Mouse (Mus musculus) heart, adult 2 months (tissue): ENCODE data around the gene Wbp11. TPM values are rescaled to one million over a fixed set of nuclear protein-coding genes. Genes with fewer than 3 reads are reported as not detected.

Experiments
- DNase-seq, 2 experiments: peaks; one replicate each; pipeline ENCODE4 v3.0.0; 2021
- H3K27ac ChIP-seq: fragments of 200-600 bp; 2 replicates; pipeline ENCODE4 v1.8.1; 2022
- H3K27me3 ChIP-seq: fragments of 200-500 bp; 2 replicates; pipeline ENCODE4 v1.6.1; 2012; ENCODE audit warnings: mild to moderate bottlenecking, low read length, inconsistent platforms, mixed read lengths; ENCODE audit not compliant: control insufficient read depth, insufficient read depth
- H3K36me3 ChIP-seq: fragments of 200-500 bp; 2 replicates; pipeline ENCODE4 v1.6.1; 2012; ENCODE audit warnings: low read length, inconsistent platforms; ENCODE audit not compliant: control insufficient read depth, insufficient read depth
- H3K4me1 ChIP-seq: fragments of 200-500 bp; 2 replicates; pipeline ENCODE4 v1.6.1; 2011; ENCODE audit warnings: low read length; ENCODE audit not compliant: control insufficient read depth, insufficient read depth
- H3K4me3 ChIP-seq: fragments of 200-600 bp; 2 replicates; pipeline ENCODE4 v1.8.1; 2022
- H3K79me2 ChIP-seq: fragments of 200-500 bp; replicated peaks from 2 replicates; pipeline ENCODE4 v1.6.1; 2012; ENCODE audit warnings: mild to moderate bottlenecking, inconsistent platforms, low read length, moderate library complexity, mixed read lengths; ENCODE audit not compliant: control insufficient read depth, insufficient read depth
- H3K9ac ChIP-seq: fragments of 200-500 bp; 2 replicates; pipeline ENCODE4 v1.6.1; 2012; ENCODE audit warnings: low read depth, mild to moderate bottlenecking, control low read depth, inconsistent platforms, low read length, mixed read lengths
- CTCF ChIP-seq: fragments of 200-600 bp; IDR thresholded peaks from 2 replicates; pipeline ENCODE4 v1.8.1; 2022; ENCODE audit warnings: antibody characterized with exemption, mild to moderate bottlenecking, moderate library complexity
- EP300 ChIP-seq: fragments of 200-500 bp; IDR thresholded peaks from 2 replicates; pipeline ENCODE4 v1.6.1; 2011; ENCODE audit warnings: low read depth, low read length, control low read depth; ENCODE audit not compliant: insufficient read depth
- POLR2A ChIP-seq: fragments of 200-500 bp; IDR thresholded peaks from 2 replicates; pipeline ENCODE4 v1.6.1; 2011; ENCODE audit warnings: mild to moderate bottlenecking, low read depth, low read length, control low read depth; ENCODE audit not compliant: insufficient read depth
- WGBS: fragments of 180-500 bp; shearing (Covaris S2); methylation state at CpG from one replicate; pipeline ENCODE4 v1.1.7; 2018; 5-methylcytosine and 5-hydroxymethylcytosine counted together
- intact Hi-C: fragments of 180-260 bp; cut with DNase I; formaldehyde crosslinking; loops from one replicate; pipeline ENCODE4 v1.15.1; 2025
- polyA plus RNA-seq: library from polyadenylated mRNA; depleted of rRNA; stranded (reverse); fragments of >200 nt; gene quantifications from 2 replicates; pipeline ENCODE4 v1.2.3, GENCODE M21; 2012
- total RNA-seq, 2 experiments: library from RNA; stranded (reverse); gene quantifications; 2 replicates each; pipeline ENCODE4 v1.2.3; 2021

Wbp11 gene
- total and polyA plus RNA-seq, 3 experiments: 28.7 to 68.1 (median 67.6) TPM

- Histone ChIP-seq H3K36me3 (no peaks in the 10 kb centered on the region), H3K4me1 (peaks cover 1% of the 10 kb centered on the region; the same call in 1 of the 2 replicates), H3K27me3 (no peaks in the 10 kb centered on the region), H3K27ac (no peak overlapping the region), H3K9ac (no peak overlapping the region), H3K4me3 (peak overlapping the region; percentile 79; the same call in 1 of the 2 replicates), H3K79me2 (no peaks in the 10 kb centered on the region)
- TF ChIP-seq EP300: no peak
- DNase-seq: no peak
- WGBS: 58% methylated on average over 13 of the region's 13 CpGs
- intact Hi-C loops: no loop called here
These were observed 18.4 kb downstream of the Wbp11 start for GRCm38 (mm10) chr6:136809673-136810072.

- no peaks in the 10 kb centered on the region for H3K36me3 ChIP-seq
- TF ChIP-seq CTCF (no peak), POLR2A (no peak), EP300 (0 out of 2 replicates have a peak, but pooled peaks have one; percentile 36)
- peak; percentile 52 to 64 for DNase-seq
- peak overlapping the region; percentile 82; the same call in 1 of the 2 replicates for H3K9ac ChIP-seq
- WGBS: 17% methylated on average over 14 of the region's 14 CpGs
- intact Hi-C loops: no loop called here
- H3K27ac ChIP-seq: peak overlapping the region; percentile 54; the same call in 1 of the 2 replicates
- H3K27me3 ChIP-seq: no peaks in the 10 kb centered on the region
- peaks cover 1% of the 10 kb centered on the region; the same call in 1 of the 2 replicates for H3K4me1 ChIP-seq
- peak overlapping the region; percentile 79 for H3K4me3 ChIP-seq
- no peaks in the 10 kb centered on the region for H3K79me2 ChIP-seq
These were observed 19.0 kb downstream of the Wbp11 start for GRCm38 (mm10) chr6:136809077-136809476.

GRCm38 (mm10) chr6:136808631-136809046, 19.4 kb downstream of the Wbp11 start:
- WGBS: under 1% methylated on average over 28 of the region's 28 CpGs
- intact Hi-C loops: no loop called here
- Histone ChIP-seq H3K4me3 (peak overlapping the region; percentile 79), H3K9ac (peak overlapping the region; percentile 82), H3K27ac (peak overlapping the region; percentile 54), H3K36me3 (no peaks in the 10 kb centered on the region), H3K79me2 (no peaks in the 10 kb centered on the region), H3K27me3 (no peaks in the 10 kb centered on the region), H3K4me1 (peaks cover 1% of the 10 kb centered on the region; the same call in 1 of the 2 replicates)
- TF ChIP-seq EP300: no peak
- TF ChIP-seq CTCF: no peak
- no peak for TF ChIP-seq POLR2A
- no peak for DNase-seq

GRCm38 (mm10) chr6:136808014-136808417, 20.0 kb downstream of the Wbp11 start, which contains the start of gene H2afj:
H2afj (plus strand) TSS chr6:136808244.
- TF ChIP-seq CTCF: no peak
- peak; percentile 53 for TF ChIP-seq POLR2A
- peak; percentile 47; the same call in 1 of the 2 replicates for TF ChIP-seq EP300
- intact Hi-C loops: no loop called here
- Histone ChIP-seq H3K27me3 (no peaks in the 10 kb centered on the region), H3K4me3 (peak within 1 kb of the TSS; percentile 79), H3K27ac (peak within 1 kb of the TSS; percentile 75), H3K9ac (peak within 1 kb of the TSS; percentile 82), H3K4me1 (peaks cover 4% of the 10 kb centered on the region), H3K36me3 (no peaks in the 10 kb centered on the region), H3K79me2 (no peaks in the 10 kb centered on the region)
- WGBS: under 1% methylated on average over 27 of the region's 34 CpGs
- peak; percentile 98 to 100 for DNase-seq

- H3K4me3 ChIP-seq: peak overlapping the region; percentile 51
- H3K27me3 ChIP-seq: no peaks in the 10 kb centered on the region
- H3K27ac ChIP-seq: peak overlapping the region; percentile 75
- 40% methylated on average over 18 of the region's 18 CpGs for WGBS
- intact Hi-C loops: no loop called here
- no peaks in the 10 kb centered on the region for H3K36me3 ChIP-seq
- TF ChIP-seq CTCF (no peak), POLR2A (no peak), EP300 (no peak)
- DNase-seq: no peak
- H3K9ac ChIP-seq: peak overlapping the region; percentile 22
- peaks cover 4% of the 10 kb centered on the region for H3K4me1 ChIP-seq
- no peaks in the 10 kb centered on the region for H3K79me2 ChIP-seq
These were observed 20.5 kb downstream of the Wbp11 start for GRCm38 (mm10) chr6:136807395-136808013.

- H3K4me1 ChIP-seq: peaks cover 4% of the 10 kb centered on the region
- no peak for DNase-seq
- H3K27ac ChIP-seq: no peak overlapping the region
- no peaks in the 10 kb centered on the region for H3K27me3 ChIP-seq
- TF ChIP-seq POLR2A (no peak), EP300 (no peak), CTCF (no peak)
- no peak overlapping the region for H3K9ac ChIP-seq
- intact Hi-C loops: no loop called here
- H3K36me3 ChIP-seq: no peaks in the 10 kb centered on the region
- H3K79me2 ChIP-seq: no peaks in the 10 kb centered on the region
- H3K4me3 ChIP-seq: no peak overlapping the region
- 85% methylated on average over 5 of the region's 5 CpGs for WGBS
These were observed 21.2 kb downstream of the Wbp11 start for GRCm38 (mm10) chr6:136806819-136807218.
